Mouse (Mus musculus) adrenal gland, postnatal 4 days (tissue): Measurements from ENCODE around the gene Mmp3. TPM values are rescaled to one million over a fixed set of nuclear protein-coding genes. Genes with fewer than 3 reads are reported as not detected.
"Not testable (repeated sequence)": the region's sequence is repeated elsewhere in the genome, so short reads cannot be mapped to it uniquely, and the experiment has no call there.

ENCODE experiments used
- DNase-seq, 2 experiments: peaks; one replicate each; pipeline ENCODE4 v3.0.0; 2021 to 2022; ENCODE audit warnings: low spot score in 2 of 2, mixed read lengths in 2 of 2
- long read RNA-seq, 2 experiments: library from polyadenylated mRNA; stranded (forward); transcript quantifications; one replicate each; pipeline ENCODE4 v2.0.0; 2021
- total RNA-seq, 2 experiments: library from RNA; stranded (reverse); gene quantifications; 2 replicates each; pipeline ENCODE4 v1.2.3; 2021

Mmp3 gene
- total RNA-seq = not detected
- long read RNA-seq, experiment 1 = 0 reads
- long read RNA-seq, experiment 2, partial matches to known transcripts = 0 of 1 reads
- long read RNA-seq, experiment 2, other reads (novel, unspliced or antisense) = 0 of 1 reads

- no peak for DNase-seq
Measured at GRCm38 (mm10) chr9:7445522-7445921, at the start of gene Mmp3. Mmp3 (plus strand) TSS chr9:7445822.

- DNase-seq = not testable (repeated sequence)
Measured at GRCm38 (mm10) chr9:7396556-7396955, 49.1 kb upstream of the Mmp3 start.

- no peak for DNase-seq
Measured at GRCm38 (mm10) chr9:7453302-7453701, 7.7 kb downstream of the Mmp3 start.

- DNase-seq = no peak
Measured at GRCm38 (mm10) chr9:7470262-7470661, 24.6 kb downstream of the Mmp3 start.

DNA sequence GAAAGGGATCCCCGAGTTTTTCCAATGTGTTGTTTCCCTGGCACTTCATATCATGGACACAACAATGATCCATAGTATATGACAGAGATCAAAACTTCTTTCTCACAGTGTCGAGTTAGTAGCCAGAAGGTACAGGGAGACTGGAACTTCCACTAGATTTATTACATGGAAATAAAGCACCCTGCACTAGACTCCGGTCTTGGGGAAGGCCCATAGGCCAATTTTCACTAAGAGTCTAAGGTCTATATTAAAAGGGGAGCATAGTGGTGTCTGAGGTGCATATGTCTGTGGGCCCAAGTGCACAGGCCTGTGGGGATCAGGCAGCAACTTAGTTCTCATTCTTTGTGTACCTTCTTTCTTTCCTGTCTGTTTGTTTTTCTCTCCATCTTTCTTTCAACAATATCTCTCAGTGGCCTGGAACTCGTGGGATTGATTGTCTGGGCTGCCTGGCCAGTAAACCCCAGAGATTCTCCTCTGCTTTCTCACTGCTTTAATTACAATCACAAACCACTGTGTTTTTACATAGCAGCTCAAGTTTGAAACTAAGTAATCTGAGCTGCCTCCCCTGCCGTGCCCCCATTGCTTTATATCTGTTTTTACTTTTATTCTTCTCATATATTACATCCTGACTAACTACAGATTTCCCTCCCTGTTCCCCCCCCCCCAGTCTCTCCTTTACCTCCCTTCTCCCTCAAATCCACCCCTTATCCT, 38.2 kb downstream of the Mmp3 start:
- DNase-seq = no peak

DNA sequence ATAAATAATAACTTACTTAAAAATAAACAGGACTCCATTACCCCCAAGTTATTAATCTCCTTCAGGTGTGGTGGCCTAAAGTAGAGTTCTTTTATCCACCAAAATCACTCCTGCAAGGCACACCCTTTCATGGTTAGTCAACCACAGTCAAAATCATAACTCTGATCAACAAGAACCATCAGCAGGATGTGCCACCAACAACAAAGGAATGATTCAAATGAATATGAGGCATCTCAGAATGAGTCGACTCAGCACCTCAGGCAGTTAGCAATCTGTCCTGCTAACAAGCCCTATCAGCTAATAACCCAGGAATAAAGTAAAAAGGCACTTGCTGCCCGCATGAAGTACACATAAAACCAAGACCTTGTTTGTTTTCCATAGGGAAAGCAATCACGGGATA, 55.5 kb downstream of the Mmp3 start:
- DNase-seq = no peak

DNA sequence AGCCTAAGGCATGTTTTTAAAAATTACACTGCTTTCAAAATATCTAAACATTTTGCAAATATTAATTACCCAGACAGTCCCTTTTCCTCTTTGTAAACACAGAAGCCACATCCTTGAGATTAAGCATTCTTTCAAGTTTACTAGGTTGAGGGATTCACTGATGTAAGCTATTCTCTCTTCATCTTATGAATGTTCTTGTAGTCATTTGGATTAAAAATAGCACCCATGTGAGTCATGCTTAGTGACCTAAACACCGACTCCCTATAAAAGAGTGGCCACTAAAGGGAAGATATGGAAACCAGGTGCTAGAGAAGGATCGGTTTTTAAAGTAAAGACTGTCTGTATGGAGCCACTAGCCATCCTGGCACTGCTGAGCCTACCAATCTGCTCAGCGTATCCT, 56.4 kb downstream of the Mmp3 start, which contains the start of gene Mmp10:
Mmp10 (plus strand) TSS at position 302 of the 400 bp plus-strand sequence.
- DNase-seq = no peak

Other genes starting within 250 kb of the Mmp3 start
- gene Mmp13, start 173.3 kb upstream of the Mmp3 start, total RNA-seq = under 1 TPM; 0.11 to 0.37 TPM
- gene Mmp12, start 101.4 kb upstream of the Mmp3 start, total RNA-seq = under 1 TPM in 1 of 2 experiments, not detected in 1; 0.76 TPM
- not detected for gene Mmp1b, start 57.8 kb upstream of the Mmp3 start, total RNA-seq
- gene Mmp10, start 56.5 kb downstream of the Mmp3 start, total RNA-seq = not detected
- 1 to 10 TPM in 1 of 2 experiments, under 1 TPM in 1; 0.81 to 2.9 TPM for gene Mmp8, start 112.6 kb downstream of the Mmp3 start, total RNA-seq
- under 1 TPM in 1 of 2 experiments, not detected in 1; 0.17 TPM for gene Mmp27, start 125.6 kb downstream of the Mmp3 start, total RNA-seq
- not detected for gene Mmp20, start 182.4 kb downstream of the Mmp3 start, total RNA-seq
- gene Mmp7, start 246.3 kb downstream of the Mmp3 start, total RNA-seq = not detected